Mouse (Mus musculus): ENCODE data around the gene Aloxe3.
A peak's percentile ranks its signal among the peaks of the same experiment; 100 is the strongest.

DNA sequence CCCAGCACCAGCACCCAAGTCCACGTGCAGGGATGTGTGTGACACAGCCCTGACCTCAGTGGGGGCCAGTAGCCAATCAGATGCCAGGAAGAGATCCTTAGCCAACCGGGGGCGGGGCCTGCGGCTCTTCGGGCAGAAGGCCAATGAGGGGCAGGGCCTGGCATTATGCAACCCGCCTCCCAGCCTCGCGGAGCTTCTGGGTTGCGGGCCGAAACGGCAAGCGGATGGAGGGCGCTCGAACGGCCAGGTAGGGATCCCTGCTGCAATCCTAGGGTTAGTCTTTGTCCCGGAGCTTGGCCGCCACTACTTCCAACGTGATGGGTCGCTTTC, 27.0 kb upstream of the Aloxe3 start:
- TF ChIP-seq POLR2A (IDR thresholded peaks at IDR 0.05; ENCODE audit: borderline replicate concordance, extremely low read depth, insufficient read depth, insufficient read length, poor library complexity, severe bottlenecking) (peak; percentile 16; the same call in 1 of the 2 replicates), CTCF (IDR thresholded peaks at IDR 0.05; ENCODE audit: borderline replicate concordance, extremely low read depth, insufficient read depth, insufficient read length) (no peak)

Measured in brain, embryonic 14.5 days (tissue).